Mouse (Mus musculus): ENCODE measurements around the gene Tysnd1.

GRCm38 (mm10) chr10:61669289-61669688, 26.0 kb upstream of the Tysnd1 start:
- TF ChIP-seq GATA1 (IDR thresholded peaks at IDR 0.05; ENCODE audit: low read length) (no peak), TAL1 (IDR thresholded peaks at IDR 0.05; ENCODE audit: low read length) (no peak)

Measured in erythroblast, embryonic 14.5 days (primary cell).